22 mouse cellular contexts compared by ENCODE assay signal in the genomic region with DNA sequence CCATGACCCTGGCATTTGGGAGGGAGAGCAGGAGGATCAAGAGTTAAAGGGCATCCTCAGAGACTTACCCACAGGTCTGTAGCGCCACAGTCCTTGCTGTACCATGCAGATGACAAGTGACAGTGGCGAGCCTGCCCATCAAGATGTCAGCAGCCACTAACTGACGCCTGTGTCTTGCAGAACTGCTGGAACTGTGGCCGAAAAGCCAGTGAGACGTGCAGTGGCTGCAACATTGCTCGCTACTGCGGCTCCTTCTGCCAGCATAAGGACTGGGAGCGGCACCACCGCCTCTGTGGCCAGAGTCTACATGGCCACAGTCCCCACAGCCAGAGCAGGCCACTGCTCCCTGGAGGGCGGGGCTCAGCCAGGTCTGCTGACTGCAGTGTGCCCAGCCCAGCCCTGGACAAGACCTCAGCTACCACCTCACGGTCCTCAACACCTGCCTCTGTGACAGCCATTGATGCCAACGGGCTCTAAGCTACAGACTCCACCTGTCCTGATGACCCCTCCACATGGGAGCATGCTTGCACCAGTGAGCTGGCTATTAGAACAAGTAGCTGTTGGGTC. TPM values are rescaled to one million over a fixed set of nuclear protein-coding genes. Genes with fewer than 3 reads are reported as not detected.
DNase-seq lines count a peak whose midpoint lies in the region; ATAC-seq lines count a peak whose summit lies in the region.
"Had no signal": no experiment of that assay in that cellular context is flagged by ENCODE, and none has a peak within 500 bp of the region (broad histone marks: within the 10 kb centered on the region; RNA-seq: fewer than 3 reads in every experiment).

No protein-coding gene starts in this region.

- no peak overlapping the region for H3K9ac ChIP-seq in heart, embryonic 11.5 days (ENCODE audit: low read depth, low read length)
- H3K9ac ChIP-seq in heart, embryonic 16.5 days (ENCODE audit: low read length), result no peak overlapping the region
- H3K9ac ChIP-seq in liver, embryonic 12.5 days, result no peak overlapping the region
- H3K9ac ChIP-seq: embryonic facial prominence, embryonic 13.5 days; forebrain, embryonic 12.5 days; hindbrain, embryonic 12.5 days had no signal

- no peak overlapping the region for H3K27ac ChIP-seq in heart, embryonic 11.5 days (ENCODE audit: low read depth, low read length)
- H3K27ac ChIP-seq in heart, embryonic 16.5 days (ENCODE audit: low read length), result peak overlapping the region; percentile 16; the same call in 1 of the 2 replicates
- no peak overlapping the region for H3K27ac ChIP-seq in liver, embryonic 12.5 days
- H3K27ac ChIP-seq: embryonic facial prominence, embryonic 13.5 days; hindbrain, embryonic 12.5 days had no signal

- H3K27me3 ChIP-seq in heart, embryonic 11.5 days (ENCODE audit: control insufficient read depth, insufficient read depth, low read length), result no peaks in the 10 kb centered on the region
- H3K27me3 ChIP-seq in heart, embryonic 16.5 days (ENCODE audit: control insufficient read depth, insufficient read depth, low read length), result no peaks in the 10 kb centered on the region
- H3K27me3 ChIP-seq in liver, embryonic 12.5 days (replicated peaks), result no peaks in the 10 kb centered on the region
- H3K27me3 ChIP-seq: CH12.LX; embryonic facial prominence, embryonic 13.5 days; forebrain, embryonic 12.5 days; hindbrain, embryonic 12.5 days had no signal

- intact Hi-C loops in heart, postnatal 25 days (cut with DNase I), result no loop called here

- H3K36me3 ChIP-seq in heart, embryonic 11.5 days (ENCODE audit: control insufficient read depth, insufficient read depth, low read length), result peaks cover 11% of the 10 kb centered on the region
- H3K36me3 ChIP-seq in heart, embryonic 16.5 days (ENCODE audit: control insufficient read depth, insufficient read depth), result peaks cover 30% of the 10 kb centered on the region
- H3K36me3 ChIP-seq in liver, embryonic 12.5 days, result peaks cover 58% of the 10 kb centered on the region

- ATAC-seq in heart, embryonic 11.5 days (replicated peaks; ENCODE audit: insufficient number of reproducible peaks, low FRiP score, low TSS enrichment), result peak; percentile 57; the same call in 1 of the 2 replicates
- ATAC-seq in heart, embryonic 16.5 days (replicated peaks; ENCODE audit: extremely low read depth, insufficient read depth, low FRiP score), result peak; percentile 65; the same call in 1 of the 2 replicates
- 0 out of 2 replicates have a peak, but pooled peaks have one; percentile 15 for ATAC-seq in liver, embryonic 12.5 days
- ATAC-seq: forebrain, embryonic 16.5 days; hindbrain, embryonic 16.5 days; inflammation-experienced regulatory T-cells, adult 6 months had no signal

- DNase-seq in heart, postnatal 25 days (ENCODE audit: low spot score), result no peak
- DNase-seq in heart, adult 8-10 months (ENCODE audit: low spot score), result no peak
- DNase-seq in liver, result no peak
- DNase-seq in spleen, postnatal 36 days (ENCODE audit: low spot score in 2 of 2), result no peak
- DNase-seq: adrenal gland, adult 2 months; adrenal gland, postnatal 25 days; cerebellum, adult 9-11 months; cerebellum, postnatal 36 days; gastrocnemius, postnatal 10 days; kidney, adult 18-20 months had no signal

- H3K4me1 ChIP-seq in heart, embryonic 11.5 days (ENCODE audit: control insufficient read depth, insufficient read depth, low read length), result 0 out of 2 replicates have a peak, but pooled peaks cover 4% of the 10 kb centered on the region
- peaks cover 16% of the 10 kb centered on the region for H3K4me1 ChIP-seq in heart, embryonic 16.5 days (ENCODE audit: control insufficient read depth, insufficient read depth, low read length)
- H3K4me1 ChIP-seq in liver, embryonic 12.5 days, result peaks cover 25% of the 10 kb centered on the region
- H3K4me1 ChIP-seq: embryonic facial prominence, embryonic 13.5 days had no signal

- no peak overlapping the region for H3K4me3 ChIP-seq in heart, embryonic 11.5 days (ENCODE audit: low read depth, low read length)
- H3K4me3 ChIP-seq in heart, embryonic 16.5 days (ENCODE audit: low read length), result no peak overlapping the region
- H3K4me3 ChIP-seq in liver, embryonic 12.5 days, result no peak overlapping the region
- H3K4me3 ChIP-seq: embryonic facial prominence, embryonic 13.5 days; forebrain, embryonic 12.5 days; hindbrain, embryonic 12.5 days had no signal

- H3K4me2 ChIP-seq in heart, embryonic 11.5 days, result no peak overlapping the region
- no peak overlapping the region for H3K4me2 ChIP-seq in heart, embryonic 16.5 days (ENCODE audit: low read depth, low read length)
- no peak overlapping the region for H3K4me2 ChIP-seq in liver, embryonic 12.5 days
- H3K4me2 ChIP-seq: embryonic facial prominence, embryonic 13.5 days; forebrain, embryonic 12.5 days; hindbrain, embryonic 12.5 days had no signal

- no peaks in the 10 kb centered on the region for H3K9me3 ChIP-seq in heart, embryonic 11.5 days (replicated peaks; ENCODE audit: control insufficient read depth, low read length)
- H3K9me3 ChIP-seq in heart, embryonic 16.5 days (replicated peaks; ENCODE audit: control insufficient read depth, low read length), result no peaks in the 10 kb centered on the region
- no peaks in the 10 kb centered on the region for H3K9me3 ChIP-seq in liver, embryonic 12.5 days (replicated peaks)
- H3K9me3 ChIP-seq: embryonic facial prominence, embryonic 13.5 days; forebrain, embryonic 12.5 days; hindbrain, embryonic 12.5 days had no signal

- 68% methylated on average over 12 of the region's 12 CpGs for WGBS in heart, embryonic 11.5 days (ENCODE audit: insufficient replicate concordance)
- WGBS in heart, embryonic 16.5 days, result 63% methylated on average over 12 of the region's 12 CpGs
- 84% methylated on average over 12 of the region's 12 CpGs for WGBS in liver, embryonic 12.5 days (ENCODE audit: insufficient replicate concordance)

RNA-seq across cellular contexts. Expression of a gene that starts 12.1 kb away (rescaled TPM):
- 0.89 and 1.4 TPM in 2 replicates for polyA plus RNA-seq in heart, embryonic 11.5 days (2014; fragmentation: Nextera tagmentation; extraction: Ambion mirVana)
- total RNA-seq in heart, postnatal 25 days (2021), result not detected
- polyA plus RNA-seq in heart, embryonic 16.5 days (2015; fragmentation: Nextera tagmentation; extraction: Ambion mirVana), result 0.67 and 0.71 TPM in 2 replicates
- not detected for total RNA-seq in heart, adult 8-10 months (2022)
- polyA plus RNA-seq in liver, embryonic 12.5 days (2016; fragmentation: Nextera tagmentation; extraction: Ambion mirVana), result 1.5 and 1.6 TPM in 2 replicates
- total RNA-seq: adrenal gland, adult 2 months; adrenal gland, postnatal 25 days had no signal
- polyA plus RNA-seq: inflammation-experienced regulatory T-cells, adult 6 months had no signal

RNA-seq across cellular contexts. Expression of a gene that starts 16.8 kb away (rescaled TPM):
- not detected in 2 replicates for polyA plus RNA-seq in heart, embryonic 11.5 days (2014; fragmentation: Nextera tagmentation; extraction: Ambion mirVana)
- total RNA-seq in heart, postnatal 25 days (2021), result not detected
- polyA plus RNA-seq in heart, embryonic 16.5 days (2015; fragmentation: Nextera tagmentation; extraction: Ambion mirVana), result 0.16 and 0.19 TPM in 2 replicates
- total RNA-seq in heart, adult 8-10 months (2022), result not detected
- polyA plus RNA-seq in liver, embryonic 12.5 days (2016; fragmentation: Nextera tagmentation; extraction: Ambion mirVana), result 0.29 TPM in 1 of 2 replicates, not detected in the other
- total RNA-seq: adrenal gland, adult 2 months; gastrocnemius, postnatal 10 days; heart, postnatal 14 days had no signal
- polyA plus RNA-seq: adrenal gland, adult 2 months; frontal cortex, adult 2 months; inflammation-experienced regulatory T-cells, adult 6 months had no signal

RNA-seq across cellular contexts. Expression of a gene that starts 23.9 kb away (rescaled TPM):
- polyA plus RNA-seq in heart, embryonic 11.5 days (2014; fragmentation: Nextera tagmentation; extraction: Ambion mirVana), result 1.2 and 1.4 TPM in 2 replicates
- total RNA-seq in heart, postnatal 25 days (2021), result under 1 TPM; 0.36 to 0.39 TPM
- 1.7 and 2.8 TPM in 2 replicates for polyA plus RNA-seq in heart, embryonic 16.5 days (2015; fragmentation: Nextera tagmentation; extraction: Ambion mirVana)
- 1 to 10 TPM in 1 of 4 experiments, under 1 TPM in 3; 0.25 to 1.2 (median 0.60) TPM for total RNA-seq in heart, adult 8-10 months (2022)
- polyA plus RNA-seq in liver, embryonic 12.5 days (2016; fragmentation: Nextera tagmentation; extraction: Ambion mirVana), result 1.0 and 1.3 TPM in 2 replicates

RNA-seq across cellular contexts. Expression of a gene that starts 34.9 kb away (rescaled TPM):
- 6.5 and 7.8 TPM in 2 replicates for polyA plus RNA-seq in heart, embryonic 11.5 days (2014; fragmentation: Nextera tagmentation; extraction: Ambion mirVana)
- 1 to 10 TPM; 1.1 to 1.2 TPM for total RNA-seq in heart, postnatal 25 days (2021)
- 18.9 and 22.1 TPM in 2 replicates for polyA plus RNA-seq in heart, embryonic 16.5 days (2015; fragmentation: Nextera tagmentation; extraction: Ambion mirVana)
- 1 to 10 TPM in 1 of 4 experiments, under 1 TPM in 3; 0.25 to 1.2 (median 0.47) TPM for total RNA-seq in heart, adult 8-10 months (2022)
- polyA plus RNA-seq in liver, embryonic 12.5 days (2016; fragmentation: Nextera tagmentation; extraction: Ambion mirVana), result 27.0 and 27.4 TPM in 2 replicates

Comparison
In these comparisons a context has a peak if more than half of its experiments do, and no peak if none do; other contexts are left out.
1. ATAC-seq: peak in every context shown above with its lines; median percentile 65 in heart, embryonic 16.5 days; 57 in heart, embryonic 11.5 days; 15 in liver, embryonic 12.5 days.